Mouse (Mus musculus) lung, postnatal 0 days (tissue): ENCODE measurements around the gene Drd1. TPM values are rescaled to one million over a fixed set of nuclear protein-coding genes. Genes with fewer than 3 reads are reported as not detected.

Source experiments
- ATAC-seq: fragments of 200-750 bp; cut with Nextera tagmentation; 2 replicates; pipeline ENCODE4 v1.8.0; 2017; ENCODE audit warnings: moderate library complexity
- DNase-seq: peaks from one replicate; pipeline ENCODE4 v3.0.0-alpha.2; 2016; ENCODE audit warnings: low spot score
- H3K27ac ChIP-seq: fragments of 300-500 bp; sonication (generic); 2 replicates; pipeline ENCODE4 v1.5.1; 2014; ENCODE audit warnings: antibody characterized with exemption, mild to moderate bottlenecking, low read length, mixed read lengths
- H3K27me3 ChIP-seq: fragments of 300-500 bp; sonication (generic); replicated peaks from 2 replicates; pipeline ENCODE4 v1.6.1; 2014; ENCODE audit warnings: low read length, mixed read lengths; ENCODE audit not compliant: insufficient read depth
- H3K36me3 ChIP-seq: fragments of 300-500 bp; sonication (generic); 2 replicates; pipeline ENCODE4 v1.6.1; 2014; ENCODE audit warnings: low read length, mixed read lengths; ENCODE audit not compliant: insufficient read depth
- H3K4me1 ChIP-seq: fragments of 300-500 bp; sonication (generic); 2 replicates; pipeline ENCODE4 v1.6.1; 2014; ENCODE audit warnings: antibody characterized with exemption, low read depth, low read length, mixed read lengths; ENCODE audit not compliant: insufficient read depth
- H3K4me2 ChIP-seq: fragments of 300-500 bp; sonication (generic); replicated peaks from 2 replicates; pipeline ENCODE4 v1.6.1; 2014; ENCODE audit warnings: low read depth, mild to moderate bottlenecking, low read length, moderate library complexity, mixed read lengths
- H3K4me3 ChIP-seq: fragments of 300-500 bp; sonication (generic); 2 replicates; pipeline ENCODE4 v1.5.1; 2014; ENCODE audit warnings: low read depth, low read length
- H3K9ac ChIP-seq: fragments of 300-500 bp; sonication (generic); replicated peaks from 2 replicates; pipeline ENCODE4 v1.6.1; 2014; ENCODE audit warnings: low read depth, mild to moderate bottlenecking
- H3K9me3 ChIP-seq: fragments of 300-500 bp; sonication (generic); 2 replicates; pipeline ENCODE4 v1.6.1; 2016; ENCODE audit warnings: low read length, mixed read lengths
- CTCF ChIP-seq: IDR thresholded peaks from 2 replicates; pipeline ENCODE4 v1.5.1; 2016; ENCODE audit warnings: antibody characterized with exemption, mild to moderate bottlenecking
- EP300 ChIP-seq: IDR thresholded peaks from 2 replicates; pipeline ENCODE4 v1.6.1; 2016; ENCODE audit warnings: antibody characterized with exemption, mild to moderate bottlenecking, control low read depth
- WGBS: fragments of 180-500 bp; shearing (Covaris S2); extraction: QIAGEN DNeasy Blood & Tissue Kit; methylation state at CpG from one replicate; pipeline ENCODE4 v1.1.7; 2014; 5-methylcytosine and 5-hydroxymethylcytosine counted together
- polyA plus RNA-seq: library from polyadenylated mRNA; unstranded; fragments of >200 nt; fragmentation: Nextera tagmentation; extraction: Ambion mirVana; gene quantifications from 2 replicates; pipeline ENCODE4 v1.2.1, GENCODE M21; 2015

The Drd1 gene
- polyA plus RNA-seq, 1 experiment from 2014 or later: 0.18 TPM

- peak within 1 kb of the TSS; percentile 67 for H3K4me3 ChIP-seq
- H3K4me1 ChIP-seq: peaks cover 3% of the 10 kb centered on the region; the same call in 1 of the 2 replicates
- DNase-seq: peak; percentile 66
- H3K9me3 ChIP-seq: no peaks in the 10 kb centered on the region
- H3K27ac ChIP-seq: peak within 1 kb of the TSS; percentile 74
- H3K9ac ChIP-seq: peak within 1 kb of the TSS; percentile 58
- peak; percentile 72 for ATAC-seq
- 1% methylated on average over 66 of the region's 74 CpGs for WGBS
- TF ChIP-seq CTCF (no peak), EP300 (no peak)
- H3K36me3 ChIP-seq: no peaks in the 10 kb centered on the region
- peak within 1 kb of the TSS; percentile 82 for H3K4me2 ChIP-seq
- no peaks in the 10 kb centered on the region for H3K27me3 ChIP-seq
These were observed 16.3 kb upstream of the Drd1 start, which contains the start of gene Sfxn1 for GRCm38 (mm10) chr13:54071606-54072331. Sfxn1 (plus strand) TSS chr13:54071869.

DNA sequence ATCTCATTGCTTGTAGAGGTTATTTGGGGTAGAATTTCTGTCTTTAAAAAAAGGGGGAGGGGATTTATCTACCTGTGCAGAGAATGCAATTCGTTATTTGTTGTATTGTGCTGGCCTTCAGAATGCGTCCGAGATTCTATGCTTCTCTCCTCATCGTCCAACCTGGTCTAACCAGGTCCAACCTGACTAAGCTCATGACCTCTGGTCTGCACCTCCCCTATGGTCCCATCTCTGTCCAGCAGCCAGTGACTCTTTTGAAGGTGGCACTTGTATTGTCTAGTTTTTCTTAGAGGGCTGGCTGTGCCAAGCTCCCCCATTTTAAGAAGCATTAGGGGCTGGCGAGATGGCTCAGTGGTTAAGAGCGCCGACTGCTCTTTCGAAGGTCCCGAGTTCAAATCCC is 15.5 kb upstream of the Drd1 start:
- Histone ChIP-seq H3K9ac (no peak overlapping the region), H3K4me1 (peaks cover 3% of the 10 kb centered on the region; the same call in 1 of the 2 replicates), H3K36me3 (no peaks in the 10 kb centered on the region), H3K4me3 (no peak overlapping the region), H3K27ac (no peak overlapping the region), H3K4me2 (no peak overlapping the region), H3K27me3 (no peaks in the 10 kb centered on the region), H3K9me3 (no peaks in the 10 kb centered on the region)
- ATAC-seq: no peak
- no peak for TF ChIP-seq CTCF
- no peak for TF ChIP-seq EP300
- DNase-seq: no peak
- 96% methylated on average over 9 of the region's 9 CpGs for WGBS

DNA sequence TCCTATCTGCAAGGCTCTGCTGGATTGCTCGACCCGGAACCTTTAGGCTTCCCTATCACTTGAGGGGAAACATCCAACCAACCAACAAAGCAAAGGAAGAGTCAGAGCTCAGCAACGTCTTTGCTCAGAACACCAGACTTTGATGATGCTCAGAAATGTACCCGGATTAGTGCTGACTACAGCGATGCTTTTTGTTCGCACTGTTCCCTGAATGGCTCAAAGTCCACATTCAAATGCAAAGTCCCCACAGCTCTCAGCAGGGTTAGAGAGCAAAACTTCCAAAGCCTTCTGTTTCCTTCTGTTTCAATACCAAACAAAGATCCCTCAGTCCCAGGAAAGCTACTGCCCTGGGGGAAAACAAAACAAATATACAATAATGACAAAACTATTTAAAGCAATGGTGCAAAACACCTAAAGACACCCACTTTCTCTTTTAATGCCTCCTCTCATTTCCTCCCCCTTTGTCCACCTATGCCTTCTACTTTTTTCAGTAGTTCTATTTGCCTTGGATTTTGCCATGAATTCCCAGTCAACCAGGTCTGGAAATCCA is 12.2 kb upstream of the Drd1 start:
- DNase-seq (no peak), ATAC-seq (no peak)
- no peaks in the 10 kb centered on the region for H3K27me3 ChIP-seq
- no peaks in the 10 kb centered on the region for H3K36me3 ChIP-seq
- H3K4me2 ChIP-seq: no peak overlapping the region
- WGBS: 57% methylated on average over 6 of the region's 6 CpGs
- H3K9ac ChIP-seq: no peak overlapping the region
- H3K9me3 ChIP-seq: no peaks in the 10 kb centered on the region
- TF ChIP-seq EP300 (no peak), CTCF (no peak)
- H3K4me3 ChIP-seq: no peak overlapping the region
- H3K4me1 ChIP-seq: peaks cover 3% of the 10 kb centered on the region; the same call in 1 of the 2 replicates
- H3K27ac ChIP-seq: no peak overlapping the region

DNA sequence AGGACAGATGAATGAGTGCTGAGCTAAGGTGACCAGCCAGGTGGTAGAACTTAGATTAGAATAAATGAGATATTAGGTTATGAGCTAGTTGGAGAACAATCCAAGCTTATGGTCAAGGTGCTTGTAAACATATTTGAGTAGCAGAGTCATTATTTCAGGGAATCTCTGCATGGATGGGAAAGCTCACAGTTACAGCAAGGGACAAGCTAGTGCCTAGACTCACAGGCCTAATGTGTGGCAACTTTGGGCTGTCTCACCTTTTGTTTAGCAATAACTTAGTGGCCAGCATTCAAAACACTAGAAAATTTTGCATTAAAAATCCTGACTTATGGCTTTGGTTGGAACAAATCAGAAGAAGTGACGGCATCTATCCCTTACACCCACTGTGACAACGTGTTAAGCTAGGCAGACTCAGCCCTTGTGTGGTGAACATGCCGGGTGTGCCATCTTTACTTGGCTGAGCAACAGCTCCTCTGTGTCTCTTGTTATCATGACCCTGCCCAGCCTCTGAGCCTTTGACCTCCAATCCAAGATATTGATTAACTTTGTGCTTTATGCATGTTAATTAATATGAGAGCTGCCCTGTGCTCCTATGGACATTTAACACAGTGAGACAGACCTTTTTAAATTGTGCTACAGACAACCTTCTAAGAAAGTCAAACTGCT is 10.7 kb upstream of the Drd1 start:
- TF ChIP-seq EP300: no peak
- no peak for TF ChIP-seq CTCF
- H3K27me3 ChIP-seq: no peaks in the 10 kb centered on the region
- no peaks in the 10 kb centered on the region for H3K4me1 ChIP-seq
- H3K4me3 ChIP-seq: no peak overlapping the region
- H3K36me3 ChIP-seq: no peaks in the 10 kb centered on the region
- 60% methylated on average over 3 of the region's 3 CpGs for WGBS
- no peak overlapping the region for H3K4me2 ChIP-seq
- H3K27ac ChIP-seq: no peak overlapping the region
- DNase-seq (no peak), ATAC-seq (no peak)
- no peaks in the 10 kb centered on the region for H3K9me3 ChIP-seq
- H3K9ac ChIP-seq: no peak overlapping the region

GRCm38 (mm10) chr13:54063292-54063691 is 7.8 kb upstream of the Drd1 start:
- H3K4me2 ChIP-seq: no peak overlapping the region
- H3K9ac ChIP-seq: no peak overlapping the region
- H3K9me3 ChIP-seq: no peaks in the 10 kb centered on the region
- no peaks in the 10 kb centered on the region for H3K36me3 ChIP-seq
- ATAC-seq (no peak), DNase-seq (peak; percentile 50)
- H3K4me3 ChIP-seq: no peak overlapping the region
- no peak for TF ChIP-seq EP300
- peak; percentile 68 for TF ChIP-seq CTCF
- no peaks in the 10 kb centered on the region for H3K4me1 ChIP-seq
- 0% methylated on average over 3 of the region's 3 CpGs for WGBS
- H3K27me3 ChIP-seq: no peaks in the 10 kb centered on the region
- no peak overlapping the region for H3K27ac ChIP-seq

GRCm38 (mm10) chr13:54062068-54062467 is 6.6 kb upstream of the Drd1 start:
- TF ChIP-seq CTCF: no peak
- TF ChIP-seq EP300: no peak
- no peak overlapping the region for H3K4me3 ChIP-seq
- H3K4me1 ChIP-seq: no peaks in the 10 kb centered on the region
- 84% methylated on average over 3 of the region's 3 CpGs for WGBS
- ATAC-seq (no peak), DNase-seq (no peak)
- H3K9ac ChIP-seq: no peak overlapping the region
- H3K27me3 ChIP-seq: no peaks in the 10 kb centered on the region
- H3K27ac ChIP-seq: no peak overlapping the region
- H3K4me2 ChIP-seq: no peak overlapping the region
- H3K36me3 ChIP-seq: no peaks in the 10 kb centered on the region
- no peaks in the 10 kb centered on the region for H3K9me3 ChIP-seq
